Mouse (Mus musculus) embryonic facial prominence, embryonic 14.5 days (tissue): Measurements from ENCODE around the gene Ncbp1. TPM values are rescaled to one million over a fixed set of nuclear protein-coding genes. Genes with fewer than 3 reads are reported as not detected.

Experiments used
- ATAC-seq: fragments of 200-750 bp; cut with Nextera tagmentation; 2 replicates; pipeline ENCODE4 v1.8.0; 2017; ENCODE audit warnings: low read depth, moderate number of reproducible peaks, moderate TSS enrichment
- DNase-seq: peaks from one replicate; pipeline ENCODE4 v3.0.0-alpha.2; 2015; ENCODE audit warnings: low spot score
- H3K27ac ChIP-seq: fragments of 300-500 bp; sonication (generic); replicated peaks from 2 replicates; pipeline ENCODE4 v1.5.1; 2014; ENCODE audit warnings: low read depth, mild to moderate bottlenecking, low read length, moderate library complexity
- H3K27me3 ChIP-seq: fragments of 300-500 bp; sonication (generic); replicated peaks from 2 replicates; pipeline ENCODE4 v1.6.1; 2014; ENCODE audit warnings: low read length; ENCODE audit not compliant: control insufficient read depth, insufficient read depth
- H3K36me3 ChIP-seq: fragments of 300-500 bp; sonication (generic); 2 replicates; pipeline ENCODE4 v1.6.1; 2014; ENCODE audit warnings: low read length, mixed read lengths; ENCODE audit not compliant: control insufficient read depth, insufficient read depth
- H3K4me1 ChIP-seq: fragments of 300-500 bp; sonication (generic); 2 replicates; pipeline ENCODE4 v1.6.1; 2014; ENCODE audit warnings: antibody characterized with exemption, low read length; ENCODE audit not compliant: control insufficient read depth, insufficient read depth
- H3K4me2 ChIP-seq: fragments of 300-500 bp; sonication (generic); 2 replicates; pipeline ENCODE4 v1.6.1; 2014; ENCODE audit warnings: low read depth, mild to moderate bottlenecking, low read length, moderate library complexity, mixed read lengths
- H3K4me3 ChIP-seq: fragments of 300-500 bp; sonication (generic); 2 replicates; pipeline ENCODE4 v1.5.1; 2014; ENCODE audit warnings: low read depth, mild to moderate bottlenecking, low read length
- H3K9ac ChIP-seq: fragments of 300-500 bp; sonication (generic); 2 replicates; pipeline ENCODE4 v1.6.1; 2014; ENCODE audit warnings: low read depth, mild to moderate bottlenecking, low read length, moderate library complexity, mixed read lengths
- H3K9me3 ChIP-seq: fragments of 300-500 bp; sonication (generic); 2 replicates; pipeline ENCODE4 v1.6.1; 2016; ENCODE audit warnings: low read length; ENCODE audit not compliant: control insufficient read depth
- WGBS: fragments of 180-500 bp; shearing (Covaris S2); extraction: QIAGEN DNeasy Blood & Tissue Kit; methylation state at CpG from one replicate; pipeline ENCODE4 v1.1.7; 2014; 5-methylcytosine and 5-hydroxymethylcytosine counted together
- polyA plus RNA-seq: library from polyadenylated mRNA; unstranded; fragments of >200 nt; fragmentation: Nextera tagmentation; extraction: Ambion mirVana; gene quantifications from 2 replicates; pipeline ENCODE4 v1.2.1, GENCODE M21; 2014

Ncbp1 gene
- polyA plus RNA-seq, result 70.1 and 80.1 TPM in 2 replicates

DNA sequence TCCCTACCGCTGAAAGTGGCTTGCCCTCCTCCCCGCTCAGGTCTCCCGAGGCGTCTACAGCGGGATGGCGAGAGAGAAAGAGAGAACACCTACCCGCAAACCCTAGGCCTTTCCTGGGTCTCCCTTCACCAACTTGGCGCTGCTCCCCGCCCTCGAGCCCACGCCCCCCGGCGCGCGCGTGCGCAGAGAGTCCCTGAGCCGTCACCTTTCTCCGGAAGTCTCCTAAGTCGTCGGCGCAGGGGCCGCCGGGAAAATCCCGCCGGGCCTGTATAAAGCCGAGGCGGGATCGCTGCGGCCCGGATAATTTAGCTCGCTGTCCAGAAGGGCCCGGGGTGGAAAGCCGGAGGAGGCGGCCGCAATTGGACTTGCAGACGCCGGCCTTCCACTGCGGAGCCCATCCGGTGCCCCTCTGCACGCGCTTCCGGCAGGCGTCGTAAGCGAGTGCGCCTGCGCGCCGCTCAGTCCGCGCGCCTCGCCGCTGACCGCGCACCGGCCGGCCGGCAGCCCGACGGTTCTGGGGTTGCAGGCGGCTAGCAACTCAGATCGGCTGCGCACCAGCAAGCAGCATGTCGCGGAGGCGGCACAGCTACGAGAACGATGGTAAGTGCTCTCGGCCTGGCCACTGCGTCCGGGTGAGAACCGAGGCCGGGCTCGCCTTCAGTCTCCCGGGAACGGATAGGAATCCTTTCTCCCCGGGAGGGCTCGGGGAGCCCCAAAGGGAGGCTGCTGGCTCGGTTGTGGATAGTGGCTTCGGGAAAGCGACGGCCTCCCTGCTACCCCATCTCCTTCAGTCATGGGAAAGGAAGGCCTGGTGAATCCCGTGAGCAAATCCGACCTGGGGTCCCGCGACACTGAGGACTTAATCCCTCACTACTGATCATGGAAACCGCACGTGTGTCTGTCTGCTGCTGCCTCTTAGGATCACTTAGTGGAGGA is at the start of gene Ncbp1, which contains the start of gene Tstd2:
TSS of gene Ncbp1 (plus strand) at position 327 of the 936 bp plus-strand sequence.
TSS of gene Tstd2 (minus strand) at position 408 of the 936 bp plus-strand sequence.
- DNase-seq (peak; percentile 95), ATAC-seq (peak; percentile 92)
- Histone ChIP-seq H3K27ac (peak within 1 kb of the TSS; percentile 98), H3K9me3 (no peaks in the 10 kb centered on the region), H3K27me3 (no peaks in the 10 kb centered on the region), H3K4me2 (peak within 1 kb of the TSS; percentile 87), H3K36me3 (peaks cover 22% of the 10 kb centered on the region), H3K9ac (peak within 1 kb of the TSS; percentile 95), H3K4me3 (peak within 1 kb of the TSS; percentile 97), H3K4me1 (peaks cover 15% of the 10 kb centered on the region)
- under 1% methylated on average over 37 of the region's 90 CpGs for WGBS

DNA sequence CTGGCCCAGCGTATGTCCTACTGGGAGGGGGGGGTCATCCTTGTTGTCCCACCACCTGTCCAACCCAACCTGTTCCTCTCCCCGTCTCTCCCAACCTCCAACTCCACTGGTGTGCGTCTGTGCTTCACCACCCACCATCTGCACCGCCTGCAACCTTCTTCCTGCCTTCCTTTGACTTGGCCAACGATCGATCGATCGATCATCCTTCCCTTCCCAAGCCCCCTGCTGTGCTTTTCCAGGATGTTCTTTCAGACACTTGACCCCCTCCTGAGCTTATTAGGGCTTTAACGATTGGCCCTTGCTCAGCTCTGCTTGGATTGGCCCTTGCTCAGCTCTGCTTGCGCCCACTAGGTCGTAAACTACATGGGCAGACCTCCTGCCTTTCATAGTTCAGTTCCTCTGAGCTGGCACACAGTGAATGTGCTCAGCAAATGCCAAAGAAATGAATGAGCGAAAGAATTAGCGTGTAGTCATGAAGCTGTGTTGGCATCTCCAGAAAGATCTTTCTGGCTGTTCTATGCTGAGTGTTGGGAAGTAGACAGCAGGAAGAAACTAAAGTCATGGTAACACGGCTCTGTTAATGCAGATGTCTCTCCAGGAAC is 48.8 kb upstream of the Ncbp1 start:
- Histone ChIP-seq H3K9me3 (no peaks in the 10 kb centered on the region), H3K4me2 (no peak overlapping the region), H3K27me3 (no peaks in the 10 kb centered on the region), H3K27ac (no peak overlapping the region), H3K4me3 (no peak overlapping the region), H3K36me3 (no peaks in the 10 kb centered on the region), H3K9ac (no peak overlapping the region), H3K4me1 (peaks cover 4% of the 10 kb centered on the region; the same call in 1 of the 2 replicates)
- ATAC-seq (no peak), DNase-seq (no peak)
- WGBS, result 87% methylated on average over 14 of the region's 14 CpGs

DNA sequence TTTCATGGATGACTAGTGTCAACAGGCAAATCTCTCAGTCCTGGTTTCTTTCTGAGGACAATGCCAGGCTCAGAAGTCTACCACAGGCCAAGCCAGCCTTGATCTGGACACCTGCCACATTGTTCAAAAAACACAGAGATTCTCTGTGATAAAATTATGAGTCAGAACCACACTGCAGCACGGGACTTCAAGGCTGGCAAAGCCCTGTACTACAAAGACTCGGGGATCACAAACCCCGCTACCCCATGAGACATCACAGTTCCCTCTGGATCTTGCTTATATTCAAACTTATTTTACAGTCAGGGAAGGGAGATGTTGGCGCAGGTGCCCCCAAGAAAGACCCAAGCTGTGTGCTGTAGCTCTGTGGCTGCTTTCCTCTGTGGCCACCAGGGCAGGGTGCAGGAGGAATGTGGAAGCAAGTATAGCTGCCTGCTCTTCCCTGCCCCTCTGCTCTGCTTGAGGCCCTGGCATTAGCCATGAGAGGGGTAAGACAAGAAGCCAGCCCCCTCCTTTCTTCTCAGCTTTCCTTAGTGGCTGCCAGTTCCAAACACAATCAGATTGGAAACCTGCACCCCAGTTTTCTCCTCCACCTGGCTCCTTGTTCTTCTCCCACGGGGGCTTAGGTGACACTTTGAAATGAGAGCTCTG is 45.9 kb upstream of the Ncbp1 start:
- H3K36me3 ChIP-seq, result no peaks in the 10 kb centered on the region
- peaks cover 4% of the 10 kb centered on the region; the same call in 1 of the 2 replicates for H3K4me1 ChIP-seq
- H3K27ac ChIP-seq, result no peak overlapping the region; the same call in 1 of the 2 replicates
- ATAC-seq, result peak; percentile 62
- DNase-seq, result no peak
- H3K4me3 ChIP-seq, result no peak overlapping the region
- no peaks in the 10 kb centered on the region for H3K27me3 ChIP-seq
- H3K9me3 ChIP-seq, result no peaks in the 10 kb centered on the region
- H3K9ac ChIP-seq, result no peak overlapping the region
- H3K4me2 ChIP-seq, result no peak overlapping the region
- WGBS, result 75% methylated on average over 5 of the region's 5 CpGs

DNA sequence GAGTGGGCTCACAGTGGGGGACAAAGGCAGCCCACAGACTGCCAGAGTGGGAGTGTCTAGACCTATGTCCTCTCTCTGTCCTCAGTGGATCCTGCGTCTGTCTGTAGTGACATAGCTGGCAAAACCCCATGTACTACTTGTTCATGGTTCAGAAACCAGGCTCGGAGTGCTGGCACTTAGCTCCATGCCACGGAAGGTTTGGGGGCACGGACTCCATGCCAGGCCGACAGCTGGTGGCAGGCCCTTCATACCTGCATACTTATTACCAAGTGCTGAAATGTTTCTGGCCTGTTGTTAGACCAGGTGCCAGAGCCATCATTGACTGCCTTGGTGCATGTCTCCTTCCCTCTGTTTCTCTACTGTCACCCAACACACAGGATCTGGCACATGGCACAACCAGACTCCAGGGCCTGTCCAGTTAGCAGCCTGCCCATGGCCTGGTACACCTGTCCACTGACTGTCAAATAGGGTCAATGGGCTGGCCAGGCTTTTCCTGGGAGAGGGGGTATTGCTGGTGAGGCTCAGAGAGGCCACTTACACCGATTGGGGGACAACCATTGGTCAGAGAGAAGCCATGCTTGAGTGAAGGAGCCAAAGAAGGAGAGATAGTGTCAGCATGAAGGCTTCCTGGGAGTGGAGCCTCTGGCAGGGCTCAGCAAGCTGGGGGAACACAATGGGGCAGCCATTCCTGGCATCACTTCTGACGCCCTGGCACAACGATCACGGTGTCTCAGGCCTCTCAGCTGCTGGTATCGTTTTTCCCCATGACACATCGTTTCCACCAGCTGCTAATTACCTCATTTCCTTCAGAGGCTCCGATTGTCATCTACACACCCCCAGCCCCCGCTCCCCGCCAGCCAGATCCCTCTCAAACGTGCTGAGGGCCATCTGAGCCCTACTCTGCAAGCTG is 43.2 kb upstream of the Ncbp1 start:
- H3K36me3 ChIP-seq, result no peaks in the 10 kb centered on the region
- no peak overlapping the region for H3K4me2 ChIP-seq
- no peak overlapping the region; the same call in 1 of the 2 replicates for H3K27ac ChIP-seq
- 66% methylated on average over 15 of the region's 15 CpGs for WGBS
- H3K9me3 ChIP-seq, result no peaks in the 10 kb centered on the region
- H3K4me3 ChIP-seq, result no peak overlapping the region
- ATAC-seq (peak; percentile 58), DNase-seq (peak; percentile 62)
- no peaks in the 10 kb centered on the region for H3K4me1 ChIP-seq
- no peak overlapping the region for H3K9ac ChIP-seq
- H3K27me3 ChIP-seq, result no peaks in the 10 kb centered on the region

DNA sequence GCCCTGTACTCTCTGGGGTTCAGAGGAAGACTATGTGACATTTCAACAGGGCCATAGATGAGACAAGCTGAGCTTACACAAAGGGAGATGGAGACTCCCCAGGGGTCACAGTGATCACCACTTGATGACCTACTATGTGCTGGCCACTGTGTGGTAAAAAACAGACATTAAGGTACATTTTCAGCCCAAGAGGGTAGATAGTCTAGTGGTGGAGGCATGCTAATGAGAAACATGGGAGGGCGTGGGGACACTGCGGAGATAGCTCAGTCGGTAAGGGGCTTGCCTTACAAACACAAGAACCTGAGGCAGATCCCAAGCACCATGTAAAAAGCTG is 42.6 kb upstream of the Ncbp1 start:
- Histone ChIP-seq H3K27me3 (no peaks in the 10 kb centered on the region), H3K4me1 (no peaks in the 10 kb centered on the region), H3K9ac (no peak overlapping the region; the same call in 1 of the 2 replicates), H3K4me3 (no peak overlapping the region), H3K36me3 (no peaks in the 10 kb centered on the region), H3K9me3 (no peaks in the 10 kb centered on the region), H3K27ac (no peak overlapping the region), H3K4me2 (no peak overlapping the region)
- ATAC-seq (no peak), DNase-seq (no peak)
- WGBS, result 94% methylated on average over 3 of the region's 3 CpGs

DNA sequence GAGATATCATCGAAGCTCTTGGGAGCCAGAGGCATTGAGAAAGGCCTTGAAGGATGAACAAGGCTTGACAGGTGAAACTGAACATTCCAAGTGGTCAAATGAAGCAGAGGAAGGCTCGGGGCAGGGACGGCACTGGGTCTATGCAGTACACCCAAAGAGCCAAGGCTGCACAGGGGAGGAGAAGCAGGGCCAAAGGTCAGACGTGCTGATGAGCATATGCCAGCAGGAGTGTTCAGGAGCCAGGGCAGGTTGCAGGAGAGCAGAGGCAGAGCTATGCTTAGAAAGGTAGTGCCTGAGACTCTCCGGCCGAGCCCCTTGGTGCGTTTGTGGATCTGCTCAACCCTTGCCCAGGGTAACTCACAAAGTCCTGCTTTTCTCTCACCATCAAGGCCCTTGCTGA is 41.9 kb upstream of the Ncbp1 start:
- no peak overlapping the region for H3K27ac ChIP-seq
- DNase-seq, result no peak
- no peak for ATAC-seq

DNA sequence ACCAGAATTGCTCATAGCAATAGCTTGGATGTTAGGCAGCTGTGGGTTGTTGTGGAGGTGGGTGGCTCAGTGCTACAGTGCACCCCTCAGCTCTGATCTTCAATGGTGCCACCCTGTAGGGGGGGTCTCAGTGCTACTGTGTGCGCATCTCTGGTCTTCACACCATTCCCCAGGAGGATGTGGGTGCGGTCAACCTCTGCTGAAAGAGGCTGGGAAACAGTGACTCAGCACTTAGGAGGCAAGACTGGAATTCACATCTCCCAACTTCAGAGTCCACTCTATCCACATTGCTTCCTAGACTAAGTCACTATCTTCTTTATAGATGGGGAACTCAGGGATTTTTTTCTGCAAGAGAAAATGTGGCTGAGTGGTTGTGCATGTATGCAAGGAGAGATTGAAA is 40.8 kb upstream of the Ncbp1 start:
- Histone ChIP-seq H3K4me2 (no peak overlapping the region), H3K9me3 (no peaks in the 10 kb centered on the region), H3K27me3 (no peaks in the 10 kb centered on the region), H3K4me1 (no peaks in the 10 kb centered on the region), H3K36me3 (no peaks in the 10 kb centered on the region), H3K4me3 (no peak overlapping the region), H3K27ac (no peak overlapping the region), H3K9ac (no peak overlapping the region)
- DNase-seq (no peak), ATAC-seq (no peak)
- 92% methylated on average over 2 of the region's 2 CpGs for WGBS

More for the DNA sequence above, 41.9 kb upstream of the Ncbp1 start:
- WGBS, result 81% methylated on average over 7 of the region's 7 CpGs
- Histone ChIP-seq H3K27me3 (no peaks in the 10 kb centered on the region), H3K4me2 (no peak overlapping the region), H3K9me3 (no peaks in the 10 kb centered on the region), H3K36me3 (no peaks in the 10 kb centered on the region), H3K4me3 (no peak overlapping the region), H3K9ac (no peak overlapping the region), H3K4me1 (no peaks in the 10 kb centered on the region)

DNA sequence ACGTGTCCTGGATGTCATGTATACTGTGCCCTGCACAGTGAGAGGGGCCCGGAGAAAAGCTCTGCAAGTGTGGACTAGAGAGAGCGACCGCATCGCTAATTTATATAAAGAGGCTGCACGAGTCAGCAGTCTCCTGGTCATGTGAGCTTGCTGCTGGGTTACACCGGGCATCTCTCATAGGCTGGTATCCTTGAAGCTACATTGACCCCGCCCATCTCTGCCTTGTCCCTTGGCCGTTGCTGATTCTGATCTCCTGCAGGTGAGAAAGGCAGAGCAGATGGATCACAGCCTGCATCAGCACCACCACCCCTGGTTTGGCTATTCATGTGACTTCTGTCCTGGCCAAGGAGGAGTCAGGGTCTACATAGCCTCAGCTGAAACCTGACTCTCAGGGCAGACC is 39.3 kb upstream of the Ncbp1 start:
- Histone ChIP-seq H3K27me3 (no peaks in the 10 kb centered on the region), H3K4me3 (no peak overlapping the region), H3K9ac (no peak overlapping the region), H3K36me3 (no peaks in the 10 kb centered on the region), H3K4me2 (no peak overlapping the region), H3K4me1 (no peaks in the 10 kb centered on the region), H3K27ac (no peak overlapping the region), H3K9me3 (no peaks in the 10 kb centered on the region)
- ATAC-seq, result no peak
- DNase-seq, result no peak
- 74% methylated on average over 9 of the region's 9 CpGs for WGBS
